Mouse (Mus musculus) right cerebral cortex, adult 2 months (tissue): Measurements from ENCODE around the gene Isoc2b.
"Not testable (repeated sequence)": the region's sequence is repeated elsewhere in the genome, so short reads cannot be mapped to it uniquely, and the experiment has no call there.

Experiments
- DNase-seq, 2 experiments: peaks; one replicate each; pipeline ENCODE4 v3.0.0; 2021 to 2022; ENCODE audit warnings: low spot score in 2 of 2

Gene Isoc2b

GRCm38 (mm10) chr7:4870133-4870532 is at the start of gene Isoc2b:
TSS of gene Isoc2b (minus strand) at chr7:4870258.
- DNase-seq, result no peak

GRCm38 (mm10) chr7:4919096-4919495 is 49.0 kb upstream of the Isoc2b start:
- DNase-seq, result no peak

GRCm38 (mm10) chr7:4918681-4919080 is 48.6 kb upstream of the Isoc2b start:
- no peak for DNase-seq

- no peak for DNase-seq
These were observed 47.4 kb upstream of the Isoc2b start for GRCm38 (mm10) chr7:4917494-4917893.

GRCm38 (mm10) chr7:4915669-4916416 is 45.8 kb upstream of the Isoc2b start:
- DNase-seq, result peak in 1 of 2 experiments; percentile 60

- peak; percentile 95 to 96 for DNase-seq
These were observed 45.1 kb upstream of the Isoc2b start, which contains the start of gene Zfp628 for GRCm38 (mm10) chr7:4915007-4915665. TSS of gene Zfp628 (plus strand) at chr7:4915217.

- no peak for DNase-seq
These were observed 42.2 kb upstream of the Isoc2b start for GRCm38 (mm10) chr7:4912248-4912647.

GRCm38 (mm10) chr7:4911561-4911960 is 41.5 kb upstream of the Isoc2b start:
- peak; percentile 60 to 63 for DNase-seq

- no peak for DNase-seq
These were observed 36.5 kb upstream of the Isoc2b start, which contains the start of gene Gm36210 for GRCm38 (mm10) chr7:4906466-4906950. TSS of gene Gm36210 (minus strand) at chr7:4906516.

GRCm38 (mm10) chr7:4902404-4902803 is 32.3 kb upstream of the Isoc2b start:
- DNase-seq, result no peak

- DNase-seq, result no peak
These were observed 31.1 kb upstream of the Isoc2b start for GRCm38 (mm10) chr7:4901171-4901570.

GRCm38 (mm10) chr7:4900523-4900851 is 30.4 kb upstream of the Isoc2b start:
- DNase-seq, result no peak

GRCm38 (mm10) chr7:4899649-4900522 is 29.8 kb upstream of the Isoc2b start:
- DNase-seq, result no peak

- DNase-seq, result no peak
These were observed 29.0 kb upstream of the Isoc2b start for GRCm38 (mm10) chr7:4898851-4899648.

- no peak for DNase-seq
These were observed 25.1 kb upstream of the Isoc2b start for GRCm38 (mm10) chr7:4895186-4895585.

GRCm38 (mm10) chr7:4886680-4887079 is 16.6 kb upstream of the Isoc2b start:
- DNase-seq, result no peak

- not testable (repeated sequence) for DNase-seq
These were observed 9.0 kb upstream of the Isoc2b start for GRCm38 (mm10) chr7:4879036-4879435.

GRCm38 (mm10) chr7:4878186-4878585 is 8.1 kb upstream of the Isoc2b start:
- DNase-seq, result no peak

GRCm38 (mm10) chr7:4877226-4877625 is 7.2 kb upstream of the Isoc2b start:
- DNase-seq, result no peak

- DNase-seq, result peak; percentile 78 to 82
These were observed 6.7 kb upstream of the Isoc2b start, which contains the start of gene Isoc2a for GRCm38 (mm10) chr7:4876753-4877221. TSS of gene Isoc2a (plus strand) at chr7:4877153.

- DNase-seq, result no peak
These were observed 3.4 kb downstream of the Isoc2b start for GRCm38 (mm10) chr7:4866631-4867180.
